Mouse (Mus musculus) heart, adult 2 months (tissue): ENCODE measurements around the gene Fcgrt. TPM values are rescaled to one million over a fixed set of nuclear protein-coding genes. Genes with fewer than 3 reads are reported as not detected.

Experiments used
- DNase-seq, 2 experiments: peaks; one replicate each; pipeline ENCODE4 v3.0.0; 2021
- H3K27ac ChIP-seq: fragments of 200-600 bp; 2 replicates; pipeline ENCODE4 v1.8.1; 2022
- H3K27me3 ChIP-seq: fragments of 200-500 bp; 2 replicates; pipeline ENCODE4 v1.6.1; 2012; ENCODE audit warnings: mild to moderate bottlenecking, low read length, inconsistent platforms, mixed read lengths; ENCODE audit not compliant: control insufficient read depth, insufficient read depth
- H3K36me3 ChIP-seq: fragments of 200-500 bp; 2 replicates; pipeline ENCODE4 v1.6.1; 2012; ENCODE audit warnings: low read length, inconsistent platforms; ENCODE audit not compliant: control insufficient read depth, insufficient read depth
- H3K4me1 ChIP-seq: fragments of 200-500 bp; 2 replicates; pipeline ENCODE4 v1.6.1; 2011; ENCODE audit warnings: low read length; ENCODE audit not compliant: control insufficient read depth, insufficient read depth
- H3K4me3 ChIP-seq: fragments of 200-600 bp; 2 replicates; pipeline ENCODE4 v1.8.1; 2022
- H3K79me2 ChIP-seq: fragments of 200-500 bp; replicated peaks from 2 replicates; pipeline ENCODE4 v1.6.1; 2012; ENCODE audit warnings: mild to moderate bottlenecking, inconsistent platforms, low read length, moderate library complexity, mixed read lengths; ENCODE audit not compliant: control insufficient read depth, insufficient read depth
- H3K9ac ChIP-seq: fragments of 200-500 bp; 2 replicates; pipeline ENCODE4 v1.6.1; 2012; ENCODE audit warnings: low read depth, mild to moderate bottlenecking, control low read depth, inconsistent platforms, low read length, mixed read lengths
- CTCF ChIP-seq: fragments of 200-600 bp; IDR thresholded peaks from 2 replicates; pipeline ENCODE4 v1.8.1; 2022; ENCODE audit warnings: antibody characterized with exemption, mild to moderate bottlenecking, moderate library complexity
- EP300 ChIP-seq: fragments of 200-500 bp; IDR thresholded peaks from 2 replicates; pipeline ENCODE4 v1.6.1; 2011; ENCODE audit warnings: low read depth, low read length, control low read depth; ENCODE audit not compliant: insufficient read depth
- POLR2A ChIP-seq: fragments of 200-500 bp; IDR thresholded peaks from 2 replicates; pipeline ENCODE4 v1.6.1; 2011; ENCODE audit warnings: mild to moderate bottlenecking, low read depth, low read length, control low read depth; ENCODE audit not compliant: insufficient read depth
- WGBS: fragments of 180-500 bp; shearing (Covaris S2); methylation state at CpG from one replicate; pipeline ENCODE4 v1.1.7; 2018; 5-methylcytosine and 5-hydroxymethylcytosine counted together
- intact Hi-C: fragments of 180-260 bp; cut with DNase I; formaldehyde crosslinking; loops from one replicate; pipeline ENCODE4 v1.15.1; 2025
- polyA plus RNA-seq: library from polyadenylated mRNA; depleted of rRNA; stranded (reverse); fragments of >200 nt; gene quantifications from 2 replicates; pipeline ENCODE4 v1.2.3, GENCODE M21; 2012
- total RNA-seq, 2 experiments: library from RNA; stranded (reverse); gene quantifications; 2 replicates each; pipeline ENCODE4 v1.2.3; 2021

Gene Fcgrt
- total and polyA plus RNA-seq, 3 experiments: 60.3 to 82.8 (median 67.5) TPM

DNA sequence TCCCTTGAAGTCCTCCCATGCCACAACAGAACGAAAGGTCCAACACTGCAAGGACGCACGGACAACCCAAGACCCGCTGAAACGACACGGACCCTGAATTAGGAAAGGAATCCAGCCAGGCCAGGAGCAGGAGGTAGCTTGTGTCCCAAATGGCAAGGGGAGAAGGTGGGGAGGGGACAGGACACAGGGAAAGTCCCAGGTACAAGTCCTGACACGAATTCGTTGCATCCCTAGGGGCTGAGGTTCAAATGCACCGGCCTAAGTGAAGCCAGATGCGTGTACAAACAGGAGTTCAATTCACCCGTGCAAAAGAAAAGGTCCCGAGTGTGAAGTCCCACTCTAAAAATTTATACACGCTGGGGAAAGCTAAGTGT is 52.1 kb downstream of the Fcgrt start:
- no peaks in the 10 kb centered on the region for H3K36me3 ChIP-seq
- 14% methylated on average over 13 of the region's 13 CpGs for WGBS
- peaks cover 5% of the 10 kb centered on the region for H3K4me1 ChIP-seq
- peak overlapping the region; percentile 89 for H3K4me3 ChIP-seq
- no peak for DNase-seq
- H3K27ac ChIP-seq: no peak overlapping the region; the same call in 1 of the 2 replicates
- TF ChIP-seq EP300 (no peak), POLR2A (no peak), CTCF (no peak)
- intact Hi-C loops: loop anchor here (2.0 to 5.0 kb wide), 2 partner anchors 21 to 64 kb away; partner anchors contain the start of gene Prmt1
- peak overlapping the region; percentile 96 for H3K9ac ChIP-seq
- H3K79me2 ChIP-seq: peaks cover 6% of the 10 kb centered on the region
- no peaks in the 10 kb centered on the region for H3K27me3 ChIP-seq

DNA sequence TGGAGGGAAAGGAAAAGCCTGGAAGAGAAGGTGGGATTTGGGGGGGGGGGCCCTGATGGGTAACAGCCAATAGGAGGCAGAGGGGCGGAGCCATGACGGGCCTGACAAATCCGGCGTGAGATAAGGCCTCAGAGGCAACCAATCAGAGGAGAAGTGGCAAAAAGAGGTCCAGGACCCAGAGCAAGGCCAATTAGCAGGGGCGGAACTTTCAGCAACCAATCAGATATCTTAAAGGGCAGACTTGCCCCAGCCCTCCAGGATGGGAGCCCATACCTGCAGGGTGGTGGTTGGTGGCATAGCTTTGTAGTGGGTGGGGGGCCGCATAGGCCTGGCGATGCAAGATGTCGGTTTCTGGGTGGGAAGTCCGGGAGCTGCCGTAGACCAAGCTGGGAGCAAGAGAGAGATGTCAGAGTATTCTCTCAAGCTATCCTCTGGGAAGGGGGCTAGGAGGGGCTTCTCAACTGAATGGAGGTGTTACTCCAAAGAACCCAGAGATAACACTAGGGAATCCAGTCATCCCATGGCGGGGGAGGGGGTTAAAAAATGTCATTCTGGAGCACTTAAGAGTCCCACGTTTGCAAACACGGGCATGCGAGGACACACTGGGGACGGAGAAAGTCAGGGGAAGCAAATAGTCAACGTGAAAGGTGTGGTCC is 52.6 kb downstream of the Fcgrt start:
- WGBS: 24% methylated on average over 16 of the region's 16 CpGs
- Histone ChIP-seq H3K27me3 (no peaks in the 10 kb centered on the region), H3K9ac (peak overlapping the region; percentile 7; the same call in 1 of the 2 replicates), H3K27ac (no peak overlapping the region; the same call in 1 of the 2 replicates), H3K4me1 (peaks cover 5% of the 10 kb centered on the region), H3K4me3 (peak overlapping the region; percentile 89; the same call in 1 of the 2 replicates), H3K36me3 (no peaks in the 10 kb centered on the region), H3K79me2 (peaks cover 6% of the 10 kb centered on the region)
- DNase-seq: peak; percentile 60 to 72
- TF ChIP-seq POLR2A: no peak
- TF ChIP-seq EP300: no peak
- TF ChIP-seq CTCF: no peak
- intact Hi-C loops: loop anchor here (2.0 to 5.0 kb wide), 2 partner anchors 20 to 64 kb away; partner anchors contain the start of gene Prmt1

DNA sequence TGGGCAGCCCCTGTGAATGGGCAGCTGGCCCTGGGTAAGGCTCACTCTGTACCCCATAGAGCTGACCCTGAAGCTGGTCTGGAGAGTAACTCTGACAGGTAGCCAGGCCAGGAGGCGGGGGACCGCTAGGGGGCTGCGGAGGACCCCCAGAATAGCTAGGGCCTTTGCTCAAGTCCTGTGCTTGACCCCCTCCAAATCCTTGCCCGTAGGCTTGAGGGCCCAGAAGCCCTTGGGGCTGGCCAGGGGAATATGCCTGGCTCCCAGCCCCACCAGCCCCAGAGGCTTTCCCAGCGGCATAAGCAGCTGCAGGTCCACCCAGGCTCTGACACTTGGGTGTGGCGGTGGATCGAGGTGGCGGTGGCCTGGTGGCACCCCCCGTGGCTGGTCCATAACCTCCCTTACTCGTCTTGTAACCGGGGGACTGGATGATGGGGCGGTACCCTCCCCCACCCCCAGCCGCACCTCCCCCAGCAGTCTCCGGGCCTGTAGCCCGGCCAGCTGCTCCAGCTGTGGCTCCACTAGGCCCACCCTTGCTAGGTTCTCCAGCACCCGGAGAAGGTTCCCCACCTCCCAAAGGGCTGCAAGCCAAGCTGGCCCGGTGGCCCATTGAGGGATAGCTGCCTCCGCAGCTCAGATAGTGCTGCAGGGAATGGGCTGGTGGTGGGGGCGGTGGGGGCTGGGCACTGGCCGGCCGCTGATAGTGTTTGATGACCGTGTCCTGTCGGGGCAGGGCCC is 54.6 kb downstream of the Fcgrt start:
- Histone ChIP-seq H3K36me3 (no peaks in the 10 kb centered on the region), H3K79me2 (peaks cover 8% of the 10 kb centered on the region), H3K4me3 (no peak overlapping the region), H3K9ac (no peak overlapping the region), H3K27ac (no peak overlapping the region), H3K4me1 (peaks cover 5% of the 10 kb centered on the region), H3K27me3 (no peaks in the 10 kb centered on the region)
- no peak for TF ChIP-seq POLR2A
- no peak for TF ChIP-seq CTCF
- TF ChIP-seq EP300: no peak
- WGBS: 80% methylated on average over 23 of the region's 23 CpGs
- intact Hi-C loops: no loop called here
- peak; percentile 52 to 60 for DNase-seq

DNA sequence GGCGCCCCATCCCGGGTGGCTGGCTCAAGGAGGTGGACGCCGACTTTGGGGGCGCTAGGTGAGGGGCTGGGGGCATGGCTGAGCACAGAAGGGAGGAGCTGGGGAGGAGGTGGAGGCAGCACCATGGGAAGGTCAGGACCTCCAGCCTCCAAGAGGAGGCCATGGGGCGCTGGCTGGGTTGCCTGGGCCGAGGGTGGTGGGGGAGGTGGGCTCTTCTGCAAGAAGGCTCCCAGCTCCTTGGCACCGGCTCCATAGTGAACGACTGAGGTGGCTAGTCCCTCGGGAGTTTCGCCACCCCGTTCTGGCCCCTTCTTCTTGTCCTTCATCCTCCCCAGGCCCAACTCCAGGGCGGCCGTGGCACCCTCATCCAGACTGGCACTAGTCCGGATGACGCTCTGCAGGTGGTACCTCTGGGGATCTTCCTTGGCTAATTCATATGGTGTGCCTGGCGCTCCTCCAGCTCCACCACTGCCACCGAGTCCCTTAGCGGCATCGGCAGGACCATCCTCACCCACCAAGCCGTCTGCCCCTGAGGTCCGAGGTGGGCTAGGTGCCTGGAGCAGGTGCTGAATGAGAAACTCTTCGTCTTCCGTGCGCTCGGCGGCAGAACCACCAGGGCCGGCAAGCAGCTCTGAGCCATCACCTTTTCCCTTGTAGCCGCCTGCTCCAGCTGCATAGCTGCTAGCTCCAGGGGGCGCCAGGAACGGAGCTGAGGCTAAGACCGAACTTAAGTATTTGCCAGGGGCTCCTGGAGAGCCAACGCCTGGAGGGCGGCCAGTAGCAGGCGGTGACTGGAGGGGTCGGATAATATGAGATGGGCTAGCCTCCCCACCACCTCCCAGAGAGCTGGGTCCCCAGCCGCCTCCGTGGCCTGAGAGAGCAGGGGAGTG is 55.4 kb downstream of the Fcgrt start:
- Histone ChIP-seq H3K4me1 (peaks cover 5% of the 10 kb centered on the region), H3K36me3 (no peaks in the 10 kb centered on the region), H3K27me3 (no peaks in the 10 kb centered on the region), H3K79me2 (peaks cover 8% of the 10 kb centered on the region), H3K4me3 (no peak overlapping the region), H3K27ac (no peak overlapping the region), H3K9ac (no peak overlapping the region)
- WGBS: 90% methylated on average over 38 of the region's 38 CpGs
- no peak for DNase-seq
- intact Hi-C loops: no loop called here
- TF ChIP-seq POLR2A (no peak), CTCF (no peak), EP300 (no peak)

DNA sequence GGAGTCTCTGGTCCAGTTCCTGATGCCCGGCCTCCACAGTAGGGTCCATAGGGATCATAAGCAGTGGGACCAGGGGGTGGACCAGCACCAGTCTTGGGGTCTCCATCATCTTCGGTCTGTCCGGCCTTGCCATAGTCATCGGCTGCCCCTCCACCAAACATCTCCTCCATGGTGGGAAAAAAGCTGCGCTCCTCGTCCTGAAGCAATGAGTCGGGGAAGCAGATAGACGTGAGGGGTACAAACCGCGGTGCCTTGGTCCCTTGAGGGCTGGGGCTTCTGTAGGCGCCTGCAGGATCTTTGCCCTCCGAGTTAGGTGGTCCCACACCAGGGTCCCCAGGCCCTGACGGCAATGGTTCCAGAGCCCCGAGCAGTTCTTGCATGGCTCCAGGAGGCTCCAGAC is 56.2 kb downstream of the Fcgrt start:
- H3K36me3 ChIP-seq: no peaks in the 10 kb centered on the region
- 94% methylated on average over 14 of the region's 14 CpGs for WGBS
- no peak overlapping the region for H3K9ac ChIP-seq
- no peak overlapping the region for H3K27ac ChIP-seq
- no peak for DNase-seq
- peaks cover 8% of the 10 kb centered on the region for H3K79me2 ChIP-seq
- no peak overlapping the region for H3K4me3 ChIP-seq
- no peak for TF ChIP-seq POLR2A
- TF ChIP-seq EP300: no peak
- no peak for TF ChIP-seq CTCF
- H3K27me3 ChIP-seq: no peaks in the 10 kb centered on the region
- intact Hi-C loops: no loop called here
- peaks cover 5% of the 10 kb centered on the region for H3K4me1 ChIP-seq
